Mouse (Mus musculus) frontal cortex, adult (tissue): ENCODE data around the gene Nfe2l1.
A peak's percentile ranks its signal among the peaks of the same experiment; 100 is the strongest.
"Not testable (repeated sequence)": the region's sequence is repeated elsewhere in the genome, so short reads cannot be mapped to it uniquely, and the experiment has no call there.

Experiments
- ATAC-seq: cut with Nextera tagmentation; 2 replicates; pipeline ENCODE4 v1.9.2; 2017; ENCODE audit warnings: mild to moderate bottlenecking, moderate library complexity, mixed read lengths; ENCODE audit not compliant: low TSS enrichment

The Nfe2l1 gene

GRCm38 (mm10) chr11:96829813-96830538, at the start of gene Nfe2l1:
Nfe2l1 (minus strand) TSS chr11:96829968.
- peak; percentile 96 for ATAC-seq

GRCm38 (mm10) chr11:96879359-96879758, 49.6 kb upstream of the Nfe2l1 start:
- no peak for ATAC-seq

DNA sequence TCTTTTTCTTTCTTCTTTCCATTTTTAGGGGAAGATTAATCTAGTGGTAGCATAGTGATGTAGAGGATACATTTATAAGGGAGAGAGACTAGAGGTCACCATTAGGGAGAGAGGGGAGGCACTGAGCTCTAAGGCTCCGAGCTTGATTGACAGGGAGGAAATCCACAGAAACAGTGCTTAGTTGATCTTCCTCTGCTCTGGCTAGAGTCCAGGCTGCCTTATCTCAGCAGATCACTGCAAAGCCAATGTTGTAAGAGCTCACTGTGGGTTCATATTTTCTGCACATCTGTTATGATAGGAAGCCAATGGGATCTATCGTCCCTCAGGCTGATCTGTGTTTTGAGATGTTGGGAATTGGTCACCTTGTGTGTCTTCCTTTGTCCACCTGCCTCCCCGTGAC, 48.9 kb upstream of the Nfe2l1 start:
- no peak for ATAC-seq

DNA sequence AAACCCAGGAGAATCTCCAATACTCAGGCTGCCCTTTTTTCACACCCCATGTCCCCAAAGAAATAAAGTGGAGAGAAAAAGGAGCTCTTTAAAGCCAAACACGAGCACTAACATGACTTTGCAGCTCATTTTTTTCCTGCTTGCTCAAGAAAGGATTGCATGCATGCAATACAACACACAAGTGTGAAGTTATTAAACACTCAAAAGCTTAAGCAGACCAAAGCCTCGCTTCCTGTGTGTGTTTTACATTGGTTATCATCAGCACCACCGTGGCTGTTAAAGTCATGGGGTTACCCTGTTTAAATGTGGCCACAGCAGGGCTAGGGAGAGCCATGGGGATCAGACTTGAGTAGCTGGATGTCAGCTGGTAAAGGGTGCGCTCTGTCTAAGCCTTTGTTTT, 47.3 kb upstream of the Nfe2l1 start:
- no peak for ATAC-seq

- peak; percentile 43; the same call in 1 of the 2 replicates for ATAC-seq
Measured at GRCm38 (mm10) chr11:96876300-96877040, 46.7 kb upstream of the Nfe2l1 start.

DNA sequence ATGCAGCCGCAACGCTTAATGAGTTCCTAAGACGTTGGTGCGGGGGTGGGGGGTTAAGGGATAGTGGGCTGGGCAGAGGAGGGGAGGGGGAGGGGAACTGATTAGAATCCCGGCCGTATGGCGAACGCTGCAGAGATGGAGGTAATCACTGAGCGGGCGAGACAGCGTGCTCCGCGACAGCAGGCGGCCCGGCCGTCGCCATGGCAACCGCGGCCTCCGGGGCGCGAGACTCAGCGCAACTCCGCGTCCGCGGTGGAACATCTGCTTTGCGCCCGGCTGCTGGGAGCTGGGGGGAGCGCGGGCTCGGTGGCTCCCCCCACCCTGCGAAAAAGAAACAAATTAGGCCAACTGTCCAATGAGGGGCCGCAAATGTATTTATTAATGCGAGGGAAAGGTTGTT, 46.0 kb upstream of the Nfe2l1 start:
- peak; percentile 64 for ATAC-seq

DNA sequence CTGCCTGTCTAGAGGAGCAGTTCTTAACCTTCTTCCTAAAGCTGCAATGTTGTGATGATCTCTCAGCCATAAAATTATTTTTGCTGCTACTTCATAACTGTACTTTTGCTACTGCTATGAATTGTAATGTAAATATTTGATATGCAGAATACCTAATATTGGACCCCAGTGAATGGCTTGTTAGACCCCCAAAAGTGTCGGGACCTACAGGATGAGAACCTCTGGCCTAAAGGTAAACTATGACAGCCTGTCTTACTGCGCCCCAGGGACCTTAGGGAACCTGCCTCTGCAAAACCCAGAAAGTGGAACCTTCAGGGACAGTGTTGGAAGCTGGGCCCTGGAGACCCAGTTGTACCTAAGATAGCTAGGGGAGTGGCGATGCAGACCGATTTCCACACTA, 45.5 kb upstream of the Nfe2l1 start:
- no peak for ATAC-seq

DNA sequence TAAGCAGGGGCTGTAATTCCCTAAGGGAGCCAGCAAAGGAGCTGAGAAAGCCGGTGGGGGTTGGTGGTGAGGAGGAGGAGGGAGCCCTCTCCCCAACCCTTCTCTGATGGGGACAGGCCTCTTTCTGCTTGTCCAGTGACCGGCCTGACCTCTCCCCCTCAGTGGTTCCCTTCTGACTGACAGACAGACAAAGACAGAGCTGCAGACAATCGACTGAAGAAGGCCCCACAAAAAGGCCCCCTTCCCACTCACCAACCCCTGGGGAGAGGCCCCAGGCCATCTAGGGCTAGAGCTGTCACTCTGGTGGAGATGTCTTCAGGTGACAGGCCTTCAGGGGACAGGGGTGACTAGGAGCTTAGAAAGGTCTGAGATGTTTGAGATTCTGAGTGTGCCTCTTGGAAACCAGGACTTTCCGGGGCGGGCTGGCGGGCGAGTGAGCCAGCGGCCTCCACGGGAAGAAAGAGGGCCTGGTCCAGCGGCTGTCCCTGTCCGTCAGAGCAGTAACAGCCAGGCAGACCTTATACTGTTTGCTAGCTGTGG, 43.9 kb upstream of the Nfe2l1 start:
- 0 out of 2 replicates have a peak, but pooled peaks have one; percentile 17 for ATAC-seq

DNA sequence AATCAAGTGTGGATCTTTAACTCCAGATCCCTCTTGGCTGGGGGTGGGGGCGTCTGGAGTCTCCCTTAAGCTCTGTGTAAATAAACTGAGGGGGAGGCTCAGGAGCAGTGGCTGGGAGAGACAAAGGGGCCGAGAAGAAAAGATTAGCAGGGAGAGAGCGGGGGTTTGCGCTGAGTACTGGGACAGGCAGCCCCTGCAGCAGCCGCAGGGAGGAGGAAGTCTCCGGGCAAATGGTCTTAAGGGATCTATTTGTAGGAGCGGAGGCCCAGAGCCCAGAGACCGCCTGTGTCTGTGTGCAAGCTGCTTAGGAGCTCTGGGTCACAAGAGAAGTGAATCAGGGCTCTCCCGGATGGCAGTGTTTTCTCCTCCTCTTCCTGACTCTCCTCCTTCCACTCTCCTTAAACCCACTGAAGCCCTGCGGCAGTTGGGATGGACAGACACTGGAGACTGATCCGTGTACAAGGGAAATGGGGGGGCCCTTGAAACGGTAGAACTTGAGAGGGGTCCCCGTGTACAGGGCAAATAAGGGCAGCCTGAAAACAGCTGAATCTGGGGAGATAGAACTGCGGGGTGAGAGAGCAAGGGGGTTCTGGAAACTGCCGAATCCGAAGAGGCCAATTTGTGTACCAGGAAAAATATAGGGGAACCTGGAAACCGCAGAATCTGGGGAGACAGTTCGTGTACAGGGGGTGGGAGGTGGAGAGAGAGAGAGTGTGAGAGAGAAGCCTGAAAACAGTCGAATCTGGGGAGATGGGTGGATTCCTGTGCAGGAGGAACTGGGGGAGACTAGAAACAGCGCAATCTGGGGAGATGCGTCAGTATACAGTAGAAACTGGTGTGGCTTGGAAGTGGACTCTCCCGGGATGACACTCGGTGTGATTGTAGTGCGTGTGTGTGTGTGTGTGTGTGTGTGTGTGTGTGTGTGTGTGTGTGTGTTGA, 42.9 kb upstream of the Nfe2l1 start:
- peak; percentile 57; the same call in 1 of the 2 replicates for ATAC-seq

- ATAC-seq, result peak; percentile 53; the same call in 1 of the 2 replicates
Measured at GRCm38 (mm10) chr11:96867149-96867548, 37.4 kb upstream of the Nfe2l1 start.

- ATAC-seq, result peak; percentile 62; the same call in 1 of the 2 replicates
Measured at GRCm38 (mm10) chr11:96863206-96863995, 33.6 kb upstream of the Nfe2l1 start.

GRCm38 (mm10) chr11:96862534-96862933, 32.8 kb upstream of the Nfe2l1 start:
- no peak for ATAC-seq

- ATAC-seq, result peak; percentile 76
Measured at GRCm38 (mm10) chr11:96861878-96862289, 32.1 kb upstream of the Nfe2l1 start.

DNA sequence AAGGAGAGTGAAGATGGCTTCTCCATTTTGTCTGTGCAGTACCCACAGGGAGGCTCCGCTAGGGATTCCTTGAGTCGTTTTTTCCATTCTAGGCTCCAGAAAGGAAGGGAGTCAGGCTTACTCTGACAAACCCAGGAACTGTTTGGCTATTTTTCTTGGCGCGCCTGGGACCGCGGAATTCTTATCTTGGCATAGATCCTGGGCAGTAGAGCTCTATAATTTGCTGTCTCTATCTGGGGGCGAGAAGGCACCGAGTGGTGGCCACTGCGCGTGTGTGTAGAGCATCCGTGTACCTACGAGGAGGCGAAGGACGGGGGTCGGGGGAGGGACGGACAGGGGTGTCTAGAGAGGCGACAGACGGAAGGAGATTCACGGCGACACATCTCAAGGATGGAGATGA, 31.7 kb upstream of the Nfe2l1 start:
- peak; percentile 50 for ATAC-seq

DNA sequence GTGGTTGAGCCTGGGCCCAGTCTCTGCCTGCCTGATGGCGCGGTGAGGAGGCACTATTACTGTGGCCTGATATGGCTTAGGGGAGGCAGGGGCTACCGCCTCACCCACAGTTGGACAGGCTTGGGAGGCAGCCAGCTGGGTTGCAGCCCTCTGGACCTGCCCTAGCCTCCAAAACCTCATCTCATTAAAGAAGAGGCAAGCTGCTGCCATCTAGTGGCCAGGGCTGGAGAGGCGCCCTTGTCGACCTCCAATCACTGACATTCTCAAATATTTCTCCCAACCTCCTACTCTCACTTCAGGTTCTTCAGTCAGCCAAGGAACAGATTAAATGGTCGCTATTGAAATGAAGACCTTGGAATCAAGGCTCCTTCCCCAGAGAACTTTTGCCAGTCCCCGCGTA, 30.8 kb upstream of the Nfe2l1 start:
- peak; percentile 36; the same call in 1 of the 2 replicates for ATAC-seq

DNA sequence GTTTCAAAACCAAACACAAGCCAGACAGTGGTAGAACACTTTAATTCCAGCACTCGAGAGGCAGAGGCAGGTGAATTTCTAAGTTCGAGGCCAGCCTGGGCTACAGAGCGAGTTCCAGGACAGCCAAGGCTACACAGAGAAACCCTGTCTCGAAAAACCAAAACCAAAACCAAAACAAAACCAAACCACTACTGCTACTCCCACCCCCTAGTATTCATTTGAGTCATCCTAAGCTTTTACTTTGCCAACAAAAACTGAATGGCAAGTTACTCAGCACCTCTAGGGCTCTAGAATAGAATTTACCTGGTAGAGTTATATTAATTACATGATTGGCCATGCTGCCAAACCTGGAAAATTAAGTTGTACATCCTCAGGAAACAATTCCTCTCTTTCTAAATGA, 29.9 kb upstream of the Nfe2l1 start:
- no peak for ATAC-seq

DNA sequence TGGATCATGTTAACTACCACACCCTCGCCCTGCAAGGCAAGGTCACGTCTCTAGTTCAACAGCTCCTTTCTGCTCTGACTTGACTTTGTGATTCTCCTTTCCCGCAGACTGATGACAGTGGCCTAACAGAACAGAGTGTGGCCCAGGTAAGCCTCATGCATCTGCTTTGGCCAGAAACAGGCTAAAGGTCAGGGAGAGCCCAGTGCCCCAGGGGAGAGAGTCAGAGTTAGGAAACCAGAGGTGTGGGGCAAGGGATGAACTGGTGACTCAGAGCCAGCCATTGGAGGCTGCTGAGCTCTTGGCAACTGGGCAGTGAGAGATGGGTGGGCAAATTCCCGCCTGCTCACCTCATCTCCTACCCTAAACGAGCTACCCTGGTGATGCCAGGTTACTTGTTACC, 27.7 kb upstream of the Nfe2l1 start:
- no peak for ATAC-seq

DNA sequence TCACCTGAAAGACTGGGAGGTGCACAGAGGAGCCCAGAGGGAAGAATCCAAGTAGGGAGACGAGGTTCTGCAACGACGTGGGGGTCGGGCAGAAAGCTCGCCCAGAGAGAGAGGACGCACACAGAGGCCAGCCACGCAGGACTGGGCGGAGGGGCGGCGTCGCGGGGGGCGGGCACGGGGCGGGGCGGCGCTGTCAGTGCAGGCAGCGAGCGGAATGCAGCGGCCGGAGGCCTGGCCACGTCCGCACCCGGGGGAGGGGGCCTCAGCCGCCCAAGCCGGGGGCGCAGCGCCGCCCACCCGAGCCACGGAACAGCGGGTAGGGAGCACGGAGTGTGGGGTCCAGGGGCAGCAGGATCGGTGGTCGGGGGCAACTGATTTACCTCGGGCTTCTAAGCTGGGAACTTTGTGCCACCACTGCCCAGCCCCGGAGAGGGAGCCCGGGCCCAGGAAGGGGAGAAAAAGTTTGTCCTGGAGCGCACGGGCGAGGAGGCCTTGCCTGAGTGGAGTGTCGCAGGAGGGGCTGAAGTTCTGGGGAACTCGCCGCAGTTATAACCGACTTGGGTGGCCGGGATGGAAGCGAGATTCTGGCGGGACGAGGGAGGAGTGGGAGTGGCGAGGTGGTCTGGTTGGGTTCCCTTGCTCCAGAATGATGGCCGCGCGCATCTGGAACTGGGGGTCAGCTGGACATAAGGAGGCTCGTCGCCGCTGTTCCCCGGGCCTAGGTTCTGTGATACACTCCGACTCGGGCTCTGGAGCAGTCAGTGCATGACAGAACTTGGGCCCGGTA, 20.1 kb upstream of the Nfe2l1 start, which contains the start of gene Copz2:
Gene Copz2, plus strand, starts transcription at position 190 of the 787 bp plus-strand sequence.
- no peak for ATAC-seq

DNA sequence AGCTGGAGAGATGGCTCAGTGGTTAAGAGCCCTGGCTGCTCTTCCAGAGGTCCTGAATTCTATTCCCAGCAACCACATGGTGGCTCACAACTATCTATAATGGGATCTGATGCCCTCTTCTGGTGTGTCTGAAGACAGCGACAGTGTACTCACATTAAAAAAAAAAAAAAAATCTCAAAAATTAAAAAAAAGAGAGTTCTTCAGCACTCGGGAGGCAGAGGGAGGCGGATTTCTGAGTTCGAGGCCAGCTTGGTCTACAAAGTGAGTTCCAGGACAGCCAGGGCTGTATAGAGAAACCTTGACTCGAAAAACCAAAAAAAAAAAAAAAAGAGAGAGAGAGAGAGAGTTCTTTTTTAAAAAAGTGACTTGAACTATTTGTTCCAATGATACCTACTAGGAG, 19.4 kb upstream of the Nfe2l1 start:
- ATAC-seq, result not testable (repeated sequence)

- ATAC-seq, result no peak
Measured at GRCm38 (mm10) chr11:96848694-96849093, 18.9 kb upstream of the Nfe2l1 start.
